Mouse (Mus musculus): ENCODE measurements at regions not wholly inside any gene's neighbourhood (a gene's known extent, or its start where the extent isn't known, plus 50 kb on each side); places are given as distances from the start of the nearest gene placed in this dataset.

GRCm38 (mm10) chr6:31098106-31098505 is 139.2 kb upstream of the Klf14 start:
- WGBS, result 62% methylated on average over 5 of the region's 5 CpGs
- DNase-seq (ENCODE audit: low read depth, low spot score), result no peak

GRCm38 (mm10) chr6:31100084-31100579 is 141.3 kb upstream of the Klf14 start:
- no peak for DNase-seq (ENCODE audit: low read depth, low spot score)
- 22% methylated on average over 12 of the region's 12 CpGs for WGBS

- 33% methylated on average over 5 of the region's 5 CpGs for WGBS
- DNase-seq (ENCODE audit: low read depth, low spot score), result no peak
These were observed 141.9 kb upstream of the Klf14 start for GRCm38 (mm10) chr6:31100749-31101148.

GRCm38 (mm10) chr6:31106144-31106836 is 147.4 kb upstream of the Klf14 start:
- no peak for DNase-seq (ENCODE audit: low read depth, low spot score)
- 53% methylated on average over 10 of the region's 10 CpGs for WGBS

- DNase-seq (ENCODE audit: low read depth, low spot score), result no peak
- WGBS, result 59% methylated on average over 10 of the region's 10 CpGs
These were observed 148.0 kb upstream of the Klf14 start for GRCm38 (mm10) chr6:31106856-31107359.

GRCm38 (mm10) chr6:31107360-31107759 is 148.5 kb upstream of the Klf14 start:
- no peak for DNase-seq (ENCODE audit: low read depth, low spot score)
- 81% methylated on average over 4 of the region's 4 CpGs for WGBS

GRCm38 (mm10) chr6:31107916-31108685 is 149.2 kb upstream of the Klf14 start:
- 61% methylated on average over 5 of the region's 5 CpGs for WGBS
- DNase-seq (ENCODE audit: low read depth, low spot score), result no peak

- 77% methylated on average over 4 of the region's 4 CpGs for WGBS
- no peak for DNase-seq (ENCODE audit: low read depth, low spot score)
These were observed 150.7 kb upstream of the Klf14 start for GRCm38 (mm10) chr6:31109604-31110003.

- DNase-seq (ENCODE audit: low read depth, low spot score), result no peak
- 37% methylated on average over 13 of the region's 13 CpGs for WGBS
These were observed 153.6 kb upstream of the Klf14 start for GRCm38 (mm10) chr6:31112293-31113077.

GRCm38 (mm10) chr6:31113558-31114326 is 154.9 kb upstream of the Klf14 start:
- no peak for DNase-seq (ENCODE audit: low read depth, low spot score)
- 48% methylated on average over 21 of the region's 21 CpGs for WGBS

GRCm38 (mm10) chr6:31114336-31115335 is 155.8 kb upstream of the Klf14 start:
- no peak for DNase-seq (ENCODE audit: low read depth, low spot score)
- 23% methylated on average over 19 of the region's 19 CpGs for WGBS

GRCm38 (mm10) chr6:31115566-31115965 is 156.7 kb upstream of the Klf14 start:
- 37% methylated on average over 4 of the region's 4 CpGs for WGBS
- no peak for DNase-seq (ENCODE audit: low read depth, low spot score)

- DNase-seq (ENCODE audit: low read depth, low spot score), result no peak
- 57% methylated on average over 6 of the region's 6 CpGs for WGBS
These were observed 157.5 kb upstream of the Klf14 start for GRCm38 (mm10) chr6:31116365-31116764.

- no peak for DNase-seq (ENCODE audit: low read depth, low spot score)
- WGBS, result 85% methylated on average over 12 of the region's 12 CpGs
These were observed 158.8 kb upstream of the Klf14 start for GRCm38 (mm10) chr6:31117666-31118065.

- WGBS, result 46% methylated on average over 8 of the region's 8 CpGs
- no peak for DNase-seq (ENCODE audit: low read depth, low spot score)
These were observed 162.1 kb upstream of the Klf14 start for GRCm38 (mm10) chr6:31121008-31121407.

- DNase-seq (ENCODE audit: low read depth, low spot score), result no peak
These were observed 164.0 kb upstream of the Klf14 start for GRCm38 (mm10) chr6:31122895-31123294.

GRCm38 (mm10) chr6:31123342-31123990 is 164.6 kb upstream of the Klf14 start:
- no peak for DNase-seq (ENCODE audit: low read depth, low spot score)
- WGBS, result 38% methylated on average over 4 of the region's 4 CpGs

More at GRCm38 (mm10) chr6:31122895-31123294, 164.0 kb upstream of the Klf14 start:
- 31% methylated on average over 5 of the region's 5 CpGs for WGBS

GRCm38 (mm10) chr6:31124076-31124475 is 165.2 kb upstream of the Klf14 start:
- no peak for DNase-seq (ENCODE audit: low read depth, low spot score)
- 25% methylated on average over 6 of the region's 6 CpGs for WGBS

All from large intestine, adult 2 months (tissue).